Mouse (Mus musculus) small intestine, adult 2 months (tissue): ENCODE measurements at regions not wholly inside any gene's neighbourhood (a gene's known extent, or its start where the extent isn't known, plus 50 kb on each side); places are given as distances from the start of the nearest gene placed in this dataset.

Source experiments
- CTCF ChIP-seq: fragments of 200-500 bp; IDR thresholded peaks from 2 replicates; pipeline ENCODE4 v1.5.1; 2012; ENCODE audit warnings: low read depth, mild to moderate bottlenecking, control low read depth, inconsistent platforms, low read length, moderate library complexity, mixed read lengths; ENCODE audit not compliant: insufficient replicate concordance, insufficient read length; ENCODE audit errors: extremely low read depth
- POLR2A ChIP-seq: fragments of 200-500 bp; IDR thresholded peaks from 2 replicates; pipeline ENCODE4 v1.6.1; 2012; ENCODE audit warnings: low read depth, mild to moderate bottlenecking, control low read depth, inconsistent platforms, low read length, moderate library complexity

DNA sequence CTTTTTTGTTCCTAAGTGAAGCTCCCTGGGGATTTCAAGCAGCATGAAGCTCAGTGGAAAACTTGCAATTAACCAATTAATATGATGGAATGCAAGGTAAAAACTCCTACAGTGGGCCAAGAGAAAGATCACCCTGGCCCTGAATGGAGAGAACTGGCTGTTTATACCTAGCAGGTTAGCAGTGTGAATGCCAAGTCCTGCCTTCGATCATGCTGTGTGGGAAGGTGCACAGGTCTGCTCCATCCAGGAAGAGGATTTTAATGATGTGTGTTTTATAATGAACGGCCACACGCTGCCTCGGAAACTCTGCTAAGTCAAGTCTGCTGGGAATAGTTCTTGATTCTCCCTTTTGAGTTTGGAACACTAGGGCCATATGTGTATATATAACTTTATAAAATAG lies 85.6 kb upstream of the Slco3a1 start:
- TF ChIP-seq POLR2A (no peak), CTCF (no peak)
